Mouse (Mus musculus) heart, adult 18-20 months (tissue): ENCODE data around the gene Gm11037. TPM values are rescaled to one million over a fixed set of nuclear protein-coding genes. Genes with fewer than 3 reads are reported as not detected.

ENCODE experiments used
- DNase-seq, 2 experiments: peaks; one replicate each; pipeline ENCODE4 v3.0.0; 2021 to 2022; ENCODE audit warnings: mixed read lengths in 1 of 2
- total RNA-seq, 2 experiments: library from RNA; stranded (reverse); gene quantifications; 2 replicates each; pipeline ENCODE4 v1.2.3; 2021

Gm11037 gene
- total RNA-seq, 2 experiments from 2014 or later: not detected

GRCm38 (mm10) chr2:131179246-131179886 lies 46.1 kb downstream of the Gm11037 start:
- peak; percentile 67 to 73 for DNase-seq

- DNase-seq: peak; percentile 90 to 91
Measured at GRCm38 (mm10) chr2:131179990-131180587, 46.8 kb downstream of the Gm11037 start, which contains the start of gene Cenpb. Cenpb (minus strand) TSS chr2:131180067.

Other genes with a start within 250 kb of the Gm11037 start
- 10 to 100 TPM; 47.4 to 50.7 TPM for gene 4930402H24Rik, start 227.1 kb upstream of the Gm11037 start, total RNA-seq
- gene Atrn, start 227.0 kb upstream of the Gm11037 start, total RNA-seq: 10 to 100 TPM; 22.3 to 24.5 TPM
- gene Gfra4, start 90.4 kb upstream of the Gm11037 start, total RNA-seq: 10 to 100 TPM in 1 of 2 experiments, 1 to 10 TPM in 1; 6.2 to 10.2 TPM
- gene Adam33, start 69.7 kb upstream of the Gm11037 start, total RNA-seq: 1 to 10 TPM; 1.3 to 1.9 TPM
- 1 to 10 TPM; 1.9 to 6.5 TPM for gene Siglec1, start 46.7 kb upstream of the Gm11037 start, total RNA-seq
- gene Hspa12b, start 6.2 kb upstream of the Gm11037 start, total RNA-seq: 10 to 100 TPM; 30.6 to 30.7 TPM
- gene 1700037H04Rik, start 26.6 kb downstream of the Gm11037 start, total RNA-seq: 10 to 100 TPM in 1 of 2 experiments, 1 to 10 TPM in 1; 9.7 to 17.7 TPM
- 10 to 100 TPM; 76.7 to 79.6 TPM for gene Cenpb, start 46.6 kb downstream of the Gm11037 start, total RNA-seq
- gene Cdc25b, start 53.5 kb downstream of the Gm11037 start, total RNA-seq: 1 to 10 TPM; 2.9 to 5.9 TPM
- gene Spef1, start 53.8 kb downstream of the Gm11037 start, total RNA-seq: 1 to 10 TPM; 4.7 to 5.5 TPM
- gene Ap5s1, start 73.6 kb downstream of the Gm11037 start, total RNA-seq: 10 to 100 TPM; 36.7 to 41.7 TPM
- gene Mavs, start 100.6 kb downstream of the Gm11037 start, total RNA-seq: 10 to 100 TPM; 64.0 to 78.2 TPM
- 10 to 100 TPM; 21.4 to 23.1 TPM for gene Pank2, start 129.0 kb downstream of the Gm11037 start, total RNA-seq
- gene Rnf24, start 219.4 kb downstream of the Gm11037 start, total RNA-seq: 1 to 10 TPM; 3.9 to 4.1 TPM